Mouse (Mus musculus): ENCODE results near the gene Pcsk5. TPM values are rescaled to one million over a fixed set of nuclear protein-coding genes. Genes with fewer than 3 reads are reported as not detected.

The Pcsk5 gene
- polyA plus RNA-seq, 1 experiment from 2014 or later: 24.0 TPM

GRCm38 (mm10) chr19:17841586-17841985 is 4.2 kb upstream of the Pcsk5 start:
- H3K4me2 ChIP-seq (ENCODE audit: low read depth, low read length): no peak overlapping the region
- H3K4me1 ChIP-seq (ENCODE audit: control insufficient read depth, insufficient read depth, low read length): peaks cover 7% of the 10 kb centered on the region; the same call in 1 of the 2 replicates
- no peaks in the 10 kb centered on the region for H3K9me3 ChIP-seq (ENCODE audit: control insufficient read depth, low read length)
- H3K4me3 ChIP-seq (ENCODE audit: low read depth, low read length): no peak overlapping the region
- H3K27ac ChIP-seq (replicated peaks; ENCODE audit: low read depth, low read length): no peak overlapping the region
- no peaks in the 10 kb centered on the region for H3K36me3 ChIP-seq (ENCODE audit: control insufficient read depth, insufficient read depth, low read length)
- no peak overlapping the region for H3K9ac ChIP-seq (ENCODE audit: low read depth, low read length)
- no peak for DNase-seq (ENCODE audit: low spot score)
- WGBS: 81% methylated on average over 2 of the region's 2 CpGs
- no peaks in the 10 kb centered on the region for H3K27me3 ChIP-seq (replicated peaks; ENCODE audit: control insufficient read depth, insufficient read depth, low read length)
- no peak for ATAC-seq (ENCODE audit: low read depth)

GRCm38 (mm10) chr19:17839856-17840255 is 2.4 kb upstream of the Pcsk5 start:
- WGBS: 73% methylated on average over 1 of the region's 1 CpGs
- Histone ChIP-seq H3K36me3 (ENCODE audit: control insufficient read depth, insufficient read depth, low read length) (no peaks in the 10 kb centered on the region), H3K4me2 (ENCODE audit: low read depth, low read length) (no peak overlapping the region), H3K9ac (ENCODE audit: low read depth, low read length) (no peak overlapping the region), H3K4me1 (ENCODE audit: control insufficient read depth, insufficient read depth, low read length) (peaks cover 7% of the 10 kb centered on the region; the same call in 1 of the 2 replicates), H3K27ac (replicated peaks; ENCODE audit: low read depth, low read length) (no peak overlapping the region), H3K4me3 (ENCODE audit: low read depth, low read length) (no peak overlapping the region), H3K27me3 (replicated peaks; ENCODE audit: control insufficient read depth, insufficient read depth, low read length) (no peaks in the 10 kb centered on the region), H3K9me3 (ENCODE audit: control insufficient read depth, low read length) (no peaks in the 10 kb centered on the region)
- ATAC-seq (ENCODE audit: low read depth) (no peak), DNase-seq (ENCODE audit: low spot score) (no peak)

GRCm38 (mm10) chr19:17836566-17837470 is 614 bp downstream of the Pcsk5 start:
- peak overlapping the region; percentile 76 for H3K4me3 ChIP-seq (ENCODE audit: low read depth, low read length)
- peak; percentile 41 for DNase-seq (ENCODE audit: low spot score)
- peak overlapping the region; percentile 86 for H3K4me2 ChIP-seq (ENCODE audit: low read depth, low read length)
- peak overlapping the region; percentile 90 for H3K27ac ChIP-seq (replicated peaks; ENCODE audit: low read depth, low read length)
- under 1% methylated on average over 48 of the region's 72 CpGs for WGBS
- H3K27me3 ChIP-seq (replicated peaks; ENCODE audit: control insufficient read depth, insufficient read depth, low read length): no peaks in the 10 kb centered on the region
- H3K36me3 ChIP-seq (ENCODE audit: control insufficient read depth, insufficient read depth, low read length): no peaks in the 10 kb centered on the region
- ATAC-seq (ENCODE audit: low read depth): peak; percentile 82
- no peaks in the 10 kb centered on the region for H3K9me3 ChIP-seq (ENCODE audit: control insufficient read depth, low read length)
- peak overlapping the region; percentile 82 for H3K9ac ChIP-seq (ENCODE audit: low read depth, low read length)
- H3K4me1 ChIP-seq (ENCODE audit: control insufficient read depth, insufficient read depth, low read length): peaks cover 10% of the 10 kb centered on the region; the same call in 1 of the 2 replicates

- H3K4me3 ChIP-seq (ENCODE audit: low read depth, low read length): peak overlapping the region; percentile 76
- WGBS: under 1% methylated on average over 27 of the region's 28 CpGs
- H3K9ac ChIP-seq (ENCODE audit: low read depth, low read length): peak overlapping the region; percentile 82
- peak overlapping the region; percentile 86 for H3K4me2 ChIP-seq (ENCODE audit: low read depth, low read length)
- H3K27ac ChIP-seq (replicated peaks; ENCODE audit: low read depth, low read length): 0 out of 2 replicates have a peak overlapping the region, but pooled peaks have one; percentile 52
- no peaks in the 10 kb centered on the region for H3K9me3 ChIP-seq (ENCODE audit: control insufficient read depth, low read length)
- ATAC-seq (ENCODE audit: low read depth) (no peak), DNase-seq (ENCODE audit: low spot score) (peak; percentile 62)
- no peaks in the 10 kb centered on the region for H3K36me3 ChIP-seq (ENCODE audit: control insufficient read depth, insufficient read depth, low read length)
- H3K27me3 ChIP-seq (replicated peaks; ENCODE audit: control insufficient read depth, insufficient read depth, low read length): no peaks in the 10 kb centered on the region
- H3K4me1 ChIP-seq (ENCODE audit: control insufficient read depth, insufficient read depth, low read length): peaks cover 16% of the 10 kb centered on the region
Observed at GRCm38 (mm10) chr19:17835681-17836565, 1.5 kb downstream of the Pcsk5 start.

GRCm38 (mm10) chr19:17834894-17835293 is 2.5 kb downstream of the Pcsk5 start:
- ATAC-seq (ENCODE audit: low read depth): no peak
- peak overlapping the region; percentile 76; the same call in 1 of the 2 replicates for H3K4me3 ChIP-seq (ENCODE audit: low read depth, low read length)
- no peak overlapping the region for H3K9ac ChIP-seq (ENCODE audit: low read depth, low read length)
- peak overlapping the region; percentile 86 for H3K4me2 ChIP-seq (ENCODE audit: low read depth, low read length)
- no peak for DNase-seq (ENCODE audit: low spot score)
- no peaks in the 10 kb centered on the region for H3K27me3 ChIP-seq (replicated peaks; ENCODE audit: control insufficient read depth, insufficient read depth, low read length)
- H3K36me3 ChIP-seq (ENCODE audit: control insufficient read depth, insufficient read depth, low read length): no peaks in the 10 kb centered on the region
- peaks cover 16% of the 10 kb centered on the region for H3K4me1 ChIP-seq (ENCODE audit: control insufficient read depth, insufficient read depth, low read length)
- no peaks in the 10 kb centered on the region for H3K9me3 ChIP-seq (ENCODE audit: control insufficient read depth, low read length)
- H3K27ac ChIP-seq (replicated peaks; ENCODE audit: low read depth, low read length): no peak overlapping the region

GRCm38 (mm10) chr19:17831376-17831775 is 6.1 kb downstream of the Pcsk5 start:
- 77% methylated on average over 2 of the region's 2 CpGs for WGBS
- Histone ChIP-seq H3K4me3 (ENCODE audit: low read depth, low read length) (no peak overlapping the region), H3K4me1 (ENCODE audit: control insufficient read depth, insufficient read depth, low read length) (peaks cover 9% of the 10 kb centered on the region; the same call in 1 of the 2 replicates), H3K4me2 (ENCODE audit: low read depth, low read length) (no peak overlapping the region), H3K27ac (replicated peaks; ENCODE audit: low read depth, low read length) (no peak overlapping the region), H3K36me3 (ENCODE audit: control insufficient read depth, insufficient read depth, low read length) (no peaks in the 10 kb centered on the region), H3K9me3 (ENCODE audit: control insufficient read depth, low read length) (no peaks in the 10 kb centered on the region), H3K27me3 (replicated peaks; ENCODE audit: control insufficient read depth, insufficient read depth, low read length) (no peaks in the 10 kb centered on the region), H3K9ac (ENCODE audit: low read depth, low read length) (no peak overlapping the region)
- DNase-seq (ENCODE audit: low spot score) (peak; percentile 66), ATAC-seq (ENCODE audit: low read depth) (no peak)

GRCm38 (mm10) chr19:17828414-17828813 is 9.0 kb downstream of the Pcsk5 start:
- DNase-seq (ENCODE audit: low spot score): no peak
- Histone ChIP-seq H3K27me3 (replicated peaks; ENCODE audit: control insufficient read depth, insufficient read depth, low read length) (no peaks in the 10 kb centered on the region), H3K4me3 (ENCODE audit: low read depth, low read length) (no peak overlapping the region), H3K36me3 (ENCODE audit: control insufficient read depth, insufficient read depth, low read length) (no peaks in the 10 kb centered on the region), H3K9ac (ENCODE audit: low read depth, low read length) (no peak overlapping the region), H3K9me3 (ENCODE audit: control insufficient read depth, low read length) (no peaks in the 10 kb centered on the region), H3K4me2 (ENCODE audit: low read depth, low read length) (no peak overlapping the region), H3K27ac (replicated peaks; ENCODE audit: low read depth, low read length) (no peak overlapping the region), H3K4me1 (ENCODE audit: control insufficient read depth, insufficient read depth, low read length) (peaks cover 7% of the 10 kb centered on the region; the same call in 1 of the 2 replicates)
- ATAC-seq (ENCODE audit: low read depth): no peak
- WGBS: 81% methylated on average over 8 of the region's 8 CpGs

- 81% methylated on average over 3 of the region's 3 CpGs for WGBS
- Histone ChIP-seq H3K9ac (ENCODE audit: low read depth, low read length) (no peak overlapping the region), H3K4me1 (ENCODE audit: control insufficient read depth, insufficient read depth, low read length) (peaks cover 5% of the 10 kb centered on the region; the same call in 1 of the 2 replicates), H3K4me2 (ENCODE audit: low read depth, low read length) (no peak overlapping the region), H3K27ac (replicated peaks; ENCODE audit: low read depth, low read length) (no peak overlapping the region), H3K36me3 (ENCODE audit: control insufficient read depth, insufficient read depth, low read length) (no peaks in the 10 kb centered on the region), H3K9me3 (ENCODE audit: control insufficient read depth, low read length) (no peaks in the 10 kb centered on the region), H3K4me3 (ENCODE audit: low read depth, low read length) (no peak overlapping the region), H3K27me3 (replicated peaks; ENCODE audit: control insufficient read depth, insufficient read depth, low read length) (no peaks in the 10 kb centered on the region)
- DNase-seq (ENCODE audit: low spot score): no peak
- no peak for ATAC-seq (ENCODE audit: low read depth)
Observed at GRCm38 (mm10) chr19:17826694-17827093, 10.7 kb downstream of the Pcsk5 start.
